24 mouse cellular contexts compared by ENCODE assay signal in genomic region chr10:83117851-83118250, GRCm38 (mm10).
"Had no signal": no experiment of that assay in that cellular context is flagged by ENCODE, and none has a peak within 500 bp of the region (broad histone marks: within the 10 kb centered on the region; RNA-seq: fewer than 3 reads in every experiment).

No protein-coding gene starts in this region.

- H3K4me2 ChIP-seq: limb, embryonic 13.5 days; liver, embryonic 15.5 days; lung, embryonic 15.5 days; neural tube, embryonic 12.5 days; neural tube, embryonic 15.5 days; stomach, embryonic 15.5 days had no signal

- ATAC-seq: intestine, postnatal 0 days; liver, embryonic 12.5 days had no signal

- H3K9me3 ChIP-seq: limb, embryonic 10.5 days; limb, embryonic 13.5 days; liver, embryonic 12.5 days; liver, embryonic 15.5 days; lung, embryonic 15.5 days; midbrain, embryonic 10.5 days; neural tube, embryonic 12.5 days; neural tube, embryonic 15.5 days; stomach, embryonic 15.5 days had no signal

- H3K36me3 ChIP-seq: limb, embryonic 10.5 days; limb, embryonic 13.5 days; liver, embryonic 12.5 days; liver, embryonic 15.5 days; lung, embryonic 15.5 days; midbrain, embryonic 10.5 days; neural tube, embryonic 12.5 days; neural tube, embryonic 15.5 days; stomach, embryonic 15.5 days had no signal

- H3K4me3 ChIP-seq: left cerebral cortex, adult 2 months; limb, embryonic 10.5 days; limb, embryonic 13.5 days; liver, embryonic 12.5 days; liver, embryonic 15.5 days; lung, embryonic 15.5 days; megakaryocyte, embryonic 14.5 days; midbrain, embryonic 10.5 days; neural tube, embryonic 12.5 days; neural tube, embryonic 15.5 days; stomach, embryonic 15.5 days had no signal

- H3K9ac ChIP-seq: liver, embryonic 12.5 days; liver, embryonic 15.5 days; lung, embryonic 15.5 days; neural tube, embryonic 12.5 days; neural tube, embryonic 15.5 days; stomach, embryonic 15.5 days had no signal

- H3K27me3 ChIP-seq: liver, embryonic 12.5 days; liver, embryonic 15.5 days; lung, embryonic 15.5 days; megakaryocyte, embryonic 14.5 days; neural tube, embryonic 12.5 days; neural tube, embryonic 15.5 days; stomach, embryonic 15.5 days had no signal

- DNase-seq: kidney, adult 2 months; kidney, postnatal 25 days; layer of hippocampus, postnatal 36 days; liver; lung, adult 18-20 months; lung, postnatal 10 days; lung, postnatal 36 days; midbrain, embryonic 14.5 days; right cerebral cortex, adult 18-20 months; right cerebral cortex, postnatal 14 days; spleen, adult 18-20 months had no signal

- H3K27ac ChIP-seq: kidney, postnatal 0 days; left cerebral cortex, adult 2 months; limb, embryonic 10.5 days; limb, embryonic 13.5 days; liver, embryonic 12.5 days; liver, embryonic 15.5 days; lung, embryonic 15.5 days; midbrain, embryonic 10.5 days; neural tube, embryonic 12.5 days; stomach, embryonic 15.5 days had no signal
